Mouse (Mus musculus): ENCODE measurements around the gene Ctnnal1. TPM values are rescaled to one million over a fixed set of nuclear protein-coding genes. Genes with fewer than 3 reads are reported as not detected.
A peak's percentile ranks its signal among the peaks of the same experiment; 100 is the strongest.

Gene Ctnnal1
- polyA plus RNA-seq, 1 experiment from 2014 or later: 22.1 TPM

DNA sequence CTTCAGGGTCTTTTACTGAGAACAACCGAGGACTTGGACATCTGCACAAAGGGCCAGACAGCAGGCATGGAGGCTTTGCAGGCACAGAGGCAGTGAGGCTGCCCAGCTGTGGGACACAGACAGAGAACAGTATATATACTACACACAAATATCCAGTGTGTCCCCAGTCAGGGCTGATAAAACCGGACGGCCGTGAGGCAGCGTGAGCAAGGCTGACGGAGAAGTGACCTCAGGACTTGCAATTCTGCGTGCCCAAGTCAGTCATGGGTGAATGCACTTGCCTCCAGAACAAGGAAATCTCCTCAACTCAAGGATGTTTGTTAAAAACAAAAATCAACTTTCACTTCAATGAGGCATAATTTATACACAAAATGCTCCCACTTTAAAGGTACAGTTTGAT, 33.0 kb downstream of the Ctnnal1 start:
- Histone ChIP-seq H3K4me2 (no peak overlapping the region), H3K4me1 (ENCODE audit: insufficient read depth) (0 out of 2 replicates have a peak, but pooled peaks cover 4% of the 10 kb centered on the region), H3K9me3 (ENCODE audit: low read depth, low read length) (no peaks in the 10 kb centered on the region), H3K27me3 (ENCODE audit: insufficient read depth, low read length) (no peaks in the 10 kb centered on the region), H3K9ac (no peak overlapping the region), H3K4me3 (ENCODE audit: low read depth, low read length) (no peak overlapping the region), H3K36me3 (ENCODE audit: insufficient read depth) (peaks cover 19% of the 10 kb centered on the region), H3K27ac (ENCODE audit: low read depth) (no peak overlapping the region)
- DNase-seq (peak; percentile 20), ATAC-seq (ENCODE audit: insufficient read depth) (peak; percentile 38; the same call in 1 of the 2 replicates)
- TF ChIP-seq CTCF (IDR thresholded peaks at IDR 0.05; ENCODE audit: low read depth): no peak
- 59% methylated on average over 7 of the region's 7 CpGs for WGBS

DNA sequence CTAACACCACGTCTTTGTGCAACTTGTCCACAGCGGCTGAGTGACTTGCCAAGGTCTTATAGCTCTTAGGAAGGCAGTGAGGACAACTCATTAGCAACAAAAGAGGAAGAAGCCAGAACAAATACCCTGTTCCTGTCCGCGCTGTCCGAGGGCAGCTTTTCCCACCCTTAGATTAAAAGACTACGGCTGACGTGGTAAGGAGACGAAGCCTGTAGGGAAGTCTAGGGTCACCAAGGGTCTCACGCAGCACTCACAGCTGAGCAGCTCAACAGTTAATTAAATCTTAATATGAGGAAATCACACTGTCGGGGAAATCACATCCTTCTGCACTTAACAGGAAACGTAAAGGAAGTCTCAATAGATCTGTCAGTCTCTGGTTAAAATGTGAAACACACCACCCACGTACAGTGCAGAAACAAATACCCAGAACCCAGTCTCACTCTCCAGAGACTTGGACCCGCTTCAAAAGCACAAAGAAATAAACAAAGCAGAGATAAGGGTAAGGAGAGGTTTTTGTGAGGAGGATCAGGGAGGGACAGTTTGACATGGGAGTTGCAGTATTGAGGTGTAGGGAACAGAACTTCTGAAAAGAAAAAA, 33.9 kb downstream of the Ctnnal1 start:
- Histone ChIP-seq H3K4me2 (peak overlapping the region; percentile 21; the same call in 1 of the 2 replicates), H3K27ac (ENCODE audit: low read depth) (peak overlapping the region; percentile 42; the same call in 1 of the 2 replicates), H3K36me3 (ENCODE audit: insufficient read depth) (peaks cover 12% of the 10 kb centered on the region), H3K4me1 (ENCODE audit: insufficient read depth) (0 out of 2 replicates have a peak, but pooled peaks cover 4% of the 10 kb centered on the region), H3K27me3 (ENCODE audit: insufficient read depth, low read length) (no peaks in the 10 kb centered on the region), H3K9ac (no peak overlapping the region), H3K9me3 (ENCODE audit: low read depth, low read length) (no peaks in the 10 kb centered on the region), H3K4me3 (ENCODE audit: low read depth, low read length) (no peak overlapping the region)
- DNase-seq (peak; percentile 59), ATAC-seq (ENCODE audit: insufficient read depth) (peak; percentile 79)
- 32% methylated on average over 13 of the region's 13 CpGs for WGBS
- no peak for TF ChIP-seq CTCF (IDR thresholded peaks at IDR 0.05; ENCODE audit: low read depth)

DNA sequence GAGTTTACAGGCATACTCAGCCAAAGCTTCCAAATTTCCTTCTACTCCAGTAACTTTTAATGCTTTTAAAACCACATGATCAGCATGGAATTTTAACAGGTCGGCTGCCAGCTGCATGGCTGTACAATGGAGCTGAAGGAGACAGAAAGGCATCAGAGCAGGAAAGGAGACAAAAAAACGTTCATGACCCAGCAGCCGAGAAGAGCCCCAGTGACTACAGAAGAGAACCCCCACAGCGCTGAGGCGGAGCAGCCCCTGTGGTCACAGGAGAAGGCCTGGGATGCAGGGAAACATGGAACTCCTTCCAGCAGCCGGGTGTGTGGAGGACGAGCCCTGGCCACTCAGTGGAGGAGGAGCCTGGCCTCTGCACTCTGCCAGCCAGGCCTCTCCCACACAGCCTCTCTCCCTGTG, 35.5 kb downstream of the Ctnnal1 start:
- DNase-seq (no peak), ATAC-seq (ENCODE audit: insufficient read depth) (peak; percentile 55; the same call in 1 of the 2 replicates)

DNA sequence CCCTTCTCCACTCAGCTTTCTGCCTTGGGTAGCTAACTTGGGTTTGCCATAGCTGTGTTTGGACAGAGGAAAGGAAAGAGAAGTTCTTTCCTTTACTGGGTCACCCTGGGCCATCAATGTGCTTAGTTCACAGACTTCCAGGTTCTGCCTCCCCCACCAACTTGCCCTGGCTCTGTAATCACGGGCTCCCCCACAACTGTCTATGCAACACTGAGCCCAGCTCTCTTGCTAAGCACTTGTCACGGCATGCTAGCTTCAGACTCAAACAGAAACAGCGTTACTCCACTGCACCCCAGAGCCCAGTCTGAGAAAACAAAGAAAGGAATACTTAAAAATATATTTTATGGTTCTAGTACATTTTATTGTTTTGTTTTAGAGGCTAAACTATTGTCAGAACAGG, 36.1 kb downstream of the Ctnnal1 start:
- DNase-seq (no peak), ATAC-seq (ENCODE audit: insufficient read depth) (no peak)
- Histone ChIP-seq H3K4me2 (no peak overlapping the region), H3K27ac (ENCODE audit: low read depth) (no peak overlapping the region), H3K36me3 (ENCODE audit: insufficient read depth) (peaks cover 3% of the 10 kb centered on the region), H3K9me3 (ENCODE audit: low read depth, low read length) (no peaks in the 10 kb centered on the region), H3K4me1 (ENCODE audit: insufficient read depth) (0 out of 2 replicates have a peak, but pooled peaks cover 4% of the 10 kb centered on the region), H3K4me3 (ENCODE audit: low read depth, low read length) (no peak overlapping the region), H3K9ac (no peak overlapping the region), H3K27me3 (ENCODE audit: insufficient read depth, low read length) (no peaks in the 10 kb centered on the region)
- TF ChIP-seq CTCF (IDR thresholded peaks at IDR 0.05; ENCODE audit: low read depth): no peak
- WGBS: 79% methylated on average over 3 of the region's 3 CpGs

More for the DNA sequence above, 35.5 kb downstream of the Ctnnal1 start:
- no peak overlapping the region for H3K4me2 ChIP-seq
- H3K9ac ChIP-seq: no peak overlapping the region
- H3K4me3 ChIP-seq (ENCODE audit: low read depth, low read length): no peak overlapping the region
- no peaks in the 10 kb centered on the region for H3K27me3 ChIP-seq (ENCODE audit: insufficient read depth, low read length)
- H3K36me3 ChIP-seq (ENCODE audit: insufficient read depth): peaks cover 6% of the 10 kb centered on the region
- H3K27ac ChIP-seq (ENCODE audit: low read depth): no peak overlapping the region
- WGBS: 60% methylated on average over 7 of the region's 7 CpGs
- no peak for TF ChIP-seq CTCF (IDR thresholded peaks at IDR 0.05; ENCODE audit: low read depth)
- no peaks in the 10 kb centered on the region for H3K9me3 ChIP-seq (ENCODE audit: low read depth, low read length)
- 0 out of 2 replicates have a peak, but pooled peaks cover 4% of the 10 kb centered on the region for H3K4me1 ChIP-seq (ENCODE audit: insufficient read depth)

GRCm38 (mm10) chr4:56824231-56824630, 40.8 kb downstream of the Ctnnal1 start:
- H3K4me1 ChIP-seq (ENCODE audit: insufficient read depth): no peaks in the 10 kb centered on the region
- no peak overlapping the region for H3K4me3 ChIP-seq (ENCODE audit: low read depth, low read length)
- H3K9ac ChIP-seq: no peak overlapping the region
- ATAC-seq (ENCODE audit: insufficient read depth): no peak
- H3K9me3 ChIP-seq (ENCODE audit: low read depth, low read length): no peaks in the 10 kb centered on the region
- no peaks in the 10 kb centered on the region for H3K36me3 ChIP-seq (ENCODE audit: insufficient read depth)
- TF ChIP-seq CTCF (IDR thresholded peaks at IDR 0.05; ENCODE audit: low read depth): no peak
- no peaks in the 10 kb centered on the region for H3K27me3 ChIP-seq (ENCODE audit: insufficient read depth, low read length)
- no peak overlapping the region for H3K4me2 ChIP-seq
- H3K27ac ChIP-seq (ENCODE audit: low read depth): no peak overlapping the region
- WGBS: 84% methylated on average over 9 of the region's 9 CpGs
- DNase-seq: no peak

- Histone ChIP-seq H3K4me2 (no peak overlapping the region), H3K36me3 (ENCODE audit: insufficient read depth) (no peaks in the 10 kb centered on the region), H3K9ac (no peak overlapping the region), H3K9me3 (ENCODE audit: low read depth, low read length) (no peaks in the 10 kb centered on the region), H3K27me3 (ENCODE audit: insufficient read depth, low read length) (no peaks in the 10 kb centered on the region), H3K27ac (ENCODE audit: low read depth) (no peak overlapping the region), H3K4me1 (ENCODE audit: insufficient read depth) (no peaks in the 10 kb centered on the region), H3K4me3 (ENCODE audit: low read depth, low read length) (no peak overlapping the region)
- peak; percentile 65 for TF ChIP-seq CTCF (IDR thresholded peaks at IDR 0.05; ENCODE audit: low read depth)
- ATAC-seq (ENCODE audit: insufficient read depth) (no peak), DNase-seq (peak; percentile 73)
These were observed 44.9 kb downstream of the Ctnnal1 start for GRCm38 (mm10) chr4:56820017-56820550.

GRCm38 (mm10) chr4:56815131-56815530, 49.9 kb downstream of the Ctnnal1 start:
- 76% methylated on average over 8 of the region's 8 CpGs for WGBS
- Histone ChIP-seq H3K4me3 (ENCODE audit: low read depth, low read length) (no peak overlapping the region), H3K9ac (no peak overlapping the region), H3K4me2 (no peak overlapping the region), H3K9me3 (ENCODE audit: low read depth, low read length) (no peaks in the 10 kb centered on the region), H3K27ac (ENCODE audit: low read depth) (no peak overlapping the region), H3K27me3 (ENCODE audit: insufficient read depth, low read length) (no peaks in the 10 kb centered on the region), H3K36me3 (ENCODE audit: insufficient read depth) (no peaks in the 10 kb centered on the region; the same call in 1 of the 2 replicates), H3K4me1 (ENCODE audit: insufficient read depth) (no peaks in the 10 kb centered on the region)
- TF ChIP-seq CTCF (IDR thresholded peaks at IDR 0.05; ENCODE audit: low read depth): no peak
- no peak for DNase-seq
- ATAC-seq (ENCODE audit: insufficient read depth): no peak

Data from lung, embryonic 14.5 days (tissue).